Mouse (Mus musculus) activated CD4-positive, CD25-positive, alpha-beta regulatory T cell, adult 4 months (primary cell): Measurements from ENCODE around the gene Dnajc5g. TPM values are rescaled to one million over a fixed set of nuclear protein-coding genes. Genes with fewer than 3 reads are reported as not detected.

ENCODE experiments used
- ATAC-seq: one replicate; pipeline ENCODE4 v1.8.0; 2017
- polyA plus RNA-seq, 2 experiments: library from polyadenylated mRNA; unstranded; fragments of 100-300 nt; shearing (Covaris generic); gene quantifications; one replicate each; pipeline ENCODE4 v1.2.1; 2017

Dnajc5g gene
- under 1 TPM in 1 of 2 experiments, not detected in 1; 0.28 TPM for polyA plus RNA-seq

DNA sequence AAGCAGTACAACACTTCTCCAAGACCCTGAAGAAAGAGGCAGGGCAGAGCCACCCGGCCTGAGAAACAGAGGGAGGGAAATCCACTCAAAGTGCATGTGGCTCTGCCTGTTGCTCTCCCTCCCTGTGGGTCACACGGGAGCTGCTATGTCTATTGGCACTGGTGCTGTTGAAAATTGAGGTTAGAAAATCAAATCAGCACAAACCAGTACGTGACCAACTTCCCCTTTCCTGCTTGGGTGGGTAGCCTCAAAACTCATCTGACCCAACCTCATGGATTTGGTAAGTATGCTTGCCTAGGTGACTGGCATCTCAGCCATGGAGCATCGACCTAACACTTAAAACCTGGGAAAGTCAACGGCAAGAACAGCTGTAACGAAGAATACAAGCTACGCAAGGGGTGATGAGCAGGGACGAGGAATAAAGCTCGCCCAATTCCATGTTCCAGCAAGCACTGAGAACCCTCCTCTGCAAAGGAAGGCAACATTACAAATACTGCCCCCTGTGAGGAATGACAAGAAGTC is at the start of gene Dnajc5g:
Dnajc5g (plus strand) TSS at position 472 of the 522 bp plus-strand sequence.
- no peak for ATAC-seq

DNA sequence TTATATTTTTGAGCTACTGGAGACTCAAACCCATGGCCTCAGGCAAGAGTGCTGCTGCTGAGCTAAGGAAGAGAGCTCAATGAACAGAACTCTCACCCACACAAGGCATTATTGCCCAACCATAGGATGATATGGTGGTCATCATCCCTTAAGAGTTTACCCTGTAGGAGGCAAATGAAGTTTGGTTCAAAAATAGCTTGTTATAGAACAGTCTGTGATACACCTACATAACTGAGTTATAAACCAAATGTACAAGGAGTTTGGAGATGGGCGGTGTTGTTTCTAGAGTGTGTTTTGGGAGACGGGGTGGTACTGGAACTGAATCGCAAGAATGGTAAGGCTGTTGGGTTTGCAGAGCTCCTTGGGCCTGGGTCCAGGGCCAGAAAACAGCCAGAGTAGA is 36.3 kb upstream of the Dnajc5g start:
- ATAC-seq, result no peak

DNA sequence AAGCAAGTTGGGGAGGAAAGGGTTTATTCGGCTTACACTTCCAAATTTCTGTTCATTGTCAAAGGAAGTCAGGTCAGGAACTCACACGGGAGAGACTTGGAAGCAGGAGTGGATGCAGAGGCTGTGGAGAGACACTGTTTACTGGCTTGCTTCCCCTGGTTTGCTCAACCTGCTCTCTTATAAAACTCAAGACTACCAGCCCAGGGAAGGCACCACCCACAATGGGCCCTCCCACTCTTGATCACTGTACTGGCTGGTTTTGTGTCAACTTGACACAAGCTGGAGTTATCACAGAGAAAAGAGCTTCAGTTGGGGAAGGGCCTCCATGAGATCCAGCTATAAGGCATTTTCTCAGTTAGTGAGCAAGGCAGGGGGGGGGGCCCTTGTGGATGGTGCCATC is 35.0 kb upstream of the Dnajc5g start:
- ATAC-seq, result no peak

DNA sequence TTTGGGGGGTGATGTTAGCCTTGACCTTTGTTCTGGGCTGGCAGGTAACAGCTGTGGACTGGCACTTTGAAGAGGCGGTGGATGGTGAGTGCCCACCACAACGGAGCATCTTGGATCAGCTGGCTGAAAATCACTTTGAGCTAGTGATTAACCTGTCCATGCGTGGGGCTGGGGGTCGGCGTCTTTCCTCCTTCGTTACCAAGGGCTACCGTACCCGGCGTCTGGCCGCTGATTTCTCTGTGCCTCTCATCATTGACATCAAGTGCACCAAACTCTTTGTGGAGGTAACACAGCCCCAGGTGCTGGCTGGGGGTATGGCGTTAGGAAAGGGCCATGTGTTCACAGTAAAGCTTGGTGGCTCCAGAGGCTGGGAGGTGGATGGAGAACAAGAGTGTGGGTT is 34.3 kb upstream of the Dnajc5g start:
- ATAC-seq, result no peak

- no peak for ATAC-seq
Observed at GRCm38 (mm10) chr5:31073176-31073575, 32.9 kb upstream of the Dnajc5g start.

- no peak for ATAC-seq
Observed at GRCm38 (mm10) chr5:31076346-31076745, 29.7 kb upstream of the Dnajc5g start.

DNA sequence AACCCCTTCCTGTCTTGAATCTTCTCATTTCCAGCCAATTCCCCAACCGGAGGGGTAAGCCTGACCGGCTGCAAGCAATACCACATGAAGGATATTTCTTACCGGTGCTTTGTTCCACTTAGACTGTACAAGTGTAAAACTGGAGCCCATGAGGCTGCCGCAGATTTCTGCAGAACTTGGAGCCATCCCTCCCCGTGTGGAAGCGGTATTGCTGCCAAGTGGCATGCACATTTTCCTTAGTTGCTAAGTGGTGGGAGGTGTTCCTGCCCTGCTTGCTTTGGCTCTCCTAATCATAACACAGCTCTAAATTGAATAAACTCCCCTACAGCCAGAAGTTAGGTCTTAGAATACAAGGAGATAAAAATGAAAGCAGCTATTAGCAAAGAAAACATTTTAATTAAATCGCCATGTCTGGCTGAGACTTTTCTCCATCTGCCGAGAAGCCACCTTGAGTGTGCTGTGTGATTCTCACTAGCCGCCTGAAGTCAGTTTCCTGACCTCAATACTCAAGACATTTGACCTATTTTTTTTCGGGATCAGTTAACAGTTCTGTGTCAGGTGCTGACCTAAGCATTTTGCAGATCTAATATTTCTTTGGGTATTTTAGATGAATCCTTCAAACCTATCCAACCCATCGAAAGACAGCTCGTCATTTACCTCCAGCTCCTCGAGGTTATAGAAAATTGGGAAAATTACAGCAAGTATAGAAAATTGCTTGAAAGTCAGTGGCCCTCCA is 25.9 kb upstream of the Dnajc5g start:
- ATAC-seq, result no peak

GRCm38 (mm10) chr5:31080795-31081164 is 25.3 kb upstream of the Dnajc5g start:
- no peak for ATAC-seq

DNA sequence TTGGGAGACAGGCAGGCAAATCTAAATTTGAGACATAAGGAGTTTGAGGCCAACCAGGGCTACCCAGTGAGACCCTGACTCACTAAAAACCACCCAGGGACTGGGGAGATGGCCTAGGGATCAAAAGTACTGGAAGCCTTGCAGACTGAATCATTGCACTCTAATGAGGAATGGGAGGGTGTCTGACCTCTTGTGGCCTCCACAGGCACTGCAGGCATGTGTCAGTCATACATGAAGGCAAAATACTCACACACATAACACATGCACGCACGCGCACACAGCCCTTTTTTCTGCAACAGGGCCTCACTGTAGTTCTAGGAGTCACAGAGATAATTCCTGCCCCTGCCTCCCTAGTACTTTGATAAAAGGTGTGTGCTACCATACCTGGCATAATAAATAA is 24.7 kb upstream of the Dnajc5g start:
- no peak for ATAC-seq

- ATAC-seq, result no peak
Observed at GRCm38 (mm10) chr5:31082355-31082754, 23.7 kb upstream of the Dnajc5g start.

- no peak for ATAC-seq
Observed at GRCm38 (mm10) chr5:31082935-31083625, 23.0 kb upstream of the Dnajc5g start.

- ATAC-seq, result no peak
Observed at GRCm38 (mm10) chr5:31083949-31084348, 22.1 kb upstream of the Dnajc5g start.

DNA sequence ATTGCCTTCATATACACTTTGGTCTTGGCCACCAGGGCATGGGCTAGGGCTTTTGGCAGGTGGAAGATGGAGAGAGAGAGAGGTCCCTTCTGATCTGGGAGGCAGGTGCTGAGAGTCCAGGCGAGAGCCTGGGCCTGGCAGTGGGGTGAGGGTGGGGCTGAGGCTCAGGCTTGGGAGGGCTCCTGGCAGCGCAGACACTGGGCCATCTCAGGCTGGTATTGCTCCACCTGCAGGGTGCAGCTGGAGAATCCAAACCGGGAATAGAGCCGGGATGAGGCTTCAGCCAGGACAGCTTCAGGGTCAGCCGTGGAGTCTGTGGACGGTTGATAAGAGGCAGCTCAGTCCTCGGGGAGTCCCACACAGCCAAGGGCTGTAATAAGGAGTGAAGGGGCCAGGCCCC is 19.5 kb upstream of the Dnajc5g start:
- ATAC-seq, result no peak

GRCm38 (mm10) chr5:31087131-31087530 is 19.0 kb upstream of the Dnajc5g start:
- ATAC-seq, result no peak

- no peak for ATAC-seq
Observed at GRCm38 (mm10) chr5:31092231-31092975, 13.7 kb upstream of the Dnajc5g start.

GRCm38 (mm10) chr5:31093151-31094041 is 12.7 kb upstream of the Dnajc5g start:
- ATAC-seq, result no peak

GRCm38 (mm10) chr5:31094100-31094798 is 11.8 kb upstream of the Dnajc5g start:
- ATAC-seq, result peak; percentile 33

DNA sequence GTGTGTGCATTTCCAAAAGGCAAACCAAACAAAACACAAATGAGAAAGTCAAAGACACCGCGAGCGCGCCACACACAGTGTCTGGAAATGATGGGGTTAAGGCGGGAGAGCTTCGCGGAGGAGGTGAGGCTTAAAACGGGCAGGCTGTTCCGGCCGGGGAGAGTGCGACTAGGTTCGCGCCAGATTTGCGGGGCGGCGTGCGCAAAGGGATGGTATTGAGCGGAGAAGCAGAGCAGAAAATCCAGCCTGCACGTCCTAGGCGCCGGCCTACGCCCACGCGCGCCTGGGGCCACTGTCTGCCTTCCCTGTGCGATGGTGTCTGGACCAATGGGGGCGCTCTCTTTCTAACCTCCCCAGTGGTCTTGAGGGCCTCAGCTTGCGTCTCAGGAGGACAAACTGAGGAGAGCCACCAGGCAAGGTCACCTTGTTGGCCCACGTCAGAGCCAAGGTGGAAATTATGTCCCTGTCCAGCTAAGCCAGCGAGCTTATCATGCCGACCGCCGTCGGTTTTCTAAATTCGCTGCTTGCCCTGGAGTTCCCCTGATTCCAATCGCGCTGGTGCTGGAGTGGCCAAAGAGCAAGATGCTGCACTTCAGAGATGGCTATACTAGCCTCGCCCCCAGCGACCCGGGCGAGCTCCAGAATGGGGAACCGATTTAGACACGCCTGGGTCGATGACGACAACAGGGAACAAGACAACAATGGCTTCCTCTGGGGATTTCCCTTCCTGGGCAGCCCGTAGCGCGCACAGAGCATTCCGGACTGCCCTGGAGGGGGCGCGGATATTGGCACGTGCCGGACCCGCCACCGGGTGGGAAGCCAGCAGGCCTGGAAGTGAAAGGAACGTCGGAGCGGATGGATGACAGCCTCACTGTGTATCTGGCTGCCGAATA is 11.0 kb upstream of the Dnajc5g start:
- peak; percentile 73 for ATAC-seq

- ATAC-seq, result no peak
Observed at GRCm38 (mm10) chr5:31095711-31096480, 10.2 kb upstream of the Dnajc5g start.
